Mouse (Mus musculus) CD4-positive naive resting alpha-beta T cell, adult 57 days (primary cell): ENCODE data around the gene Olfr873. TPM values are rescaled to one million over a fixed set of nuclear protein-coding genes. Genes with fewer than 3 reads are reported as not detected.

ENCODE experiments used
- total RNA-seq: library from RNA; stranded (reverse); gene quantifications from one replicate; pipeline ENCODE4 v1.2.4, GENCODE M21; 2023

The Olfr873 gene
- not detected for total RNA-seq

GRCm38 (mm10) chr9:20298232-20298631 lies at the start of gene Olfr873:
Gene Olfr873, plus strand, starts transcription at chr9:20298532.

GRCm38 (mm10) chr9:20282051-20282450 lies 16.3 kb upstream of the Olfr873 start, which contains the start of gene Olfr39:
Gene Olfr39, plus strand, starts transcription at chr9:20282351.

GRCm38 (mm10) chr9:20335994-20336393 lies 37.7 kb downstream of the Olfr873 start, which contains the start of gene Olfr18:
Gene Olfr18, minus strand, starts transcription at chr9:20336094.

Other genes with a start within 250 kb of the Olfr873 start
- not detected for gene Olfr867, start 241.0 kb upstream of the Olfr873 start, total RNA-seq
- gene Olfr868, start 199.9 kb upstream of the Olfr873 start, total RNA-seq: not detected
- not detected for gene Olfr869, start 169.5 kb upstream of the Olfr873 start, total RNA-seq
- not detected for gene Olfr870, start 124.5 kb upstream of the Olfr873 start, total RNA-seq
- not detected for gene Olfr871, start 86.3 kb upstream of the Olfr873 start, total RNA-seq
- gene Olfr872, start 61.4 kb upstream of the Olfr873 start, total RNA-seq: not detected
- 0.38 TPM for gene Olfr39, start 16.2 kb upstream of the Olfr873 start, total RNA-seq
- not detected for gene Olfr18, start 37.6 kb downstream of the Olfr873 start, total RNA-seq
- 8.2 TPM for gene Zfp560, start 86.6 kb downstream of the Olfr873 start, total RNA-seq
- gene Zfp26, start 161.6 kb downstream of the Olfr873 start, total RNA-seq: 39.0 TPM
- 22.4 TPM for gene Zfp426, start 194.2 kb downstream of the Olfr873 start, total RNA-seq
- 34.5 TPM for gene Zfp266, start 222.9 kb downstream of the Olfr873 start, total RNA-seq